Mouse (Mus musculus) E14TG2a.4 (cell line): ENCODE results near the gene Tlr12.

Experiments used
- CTCF ChIP-seq: conservative IDR thresholded peaks from 2 replicates; pipeline ENCODE4 v1.5.1; 2014; ENCODE audit warnings: low read length
- POU5F1 ChIP-seq: IDR thresholded peaks from 2 replicates; pipeline ENCODE4 v1.6.1; 2014; ENCODE audit warnings: low read length, borderline replicate concordance

DNA sequence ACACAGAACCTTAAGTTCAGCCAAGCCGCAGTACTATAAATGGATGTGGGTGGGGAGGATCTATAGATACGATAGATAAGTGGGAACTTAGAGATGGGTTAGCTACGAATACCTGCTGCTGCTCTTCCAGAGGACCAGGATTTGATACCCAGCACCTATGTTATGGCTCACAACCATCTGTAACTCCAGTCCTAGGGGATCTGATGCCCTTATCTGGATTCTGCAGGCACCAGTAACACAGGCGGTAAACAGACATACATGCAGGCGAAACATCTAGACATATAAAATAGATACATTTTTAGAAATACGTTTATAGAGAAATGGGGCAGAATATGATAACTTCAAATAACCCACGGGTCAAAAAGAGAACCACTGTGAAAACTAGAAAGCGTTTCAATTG, 2.7 kb upstream of the Tlr12 start:
- TF ChIP-seq CTCF (no peak), POU5F1 (no peak)
